Mouse (Mus musculus) liver, postnatal 0 days (tissue): Measurements from ENCODE around the gene Lrrc8b. TPM values are rescaled to one million over a fixed set of nuclear protein-coding genes. Genes with fewer than 3 reads are reported as not detected.

ENCODE experiments used
- ATAC-seq: fragments of 200-750 bp; cut with Nextera tagmentation; 2 replicates; pipeline ENCODE4 v1.8.0; 2017; ENCODE audit warnings: mild to moderate bottlenecking, moderate library complexity
- DNase-seq: peaks from one replicate; pipeline ENCODE4 v3.0.0-alpha.2; 2016
- H3K27ac ChIP-seq: fragments of 300-500 bp; sonication (generic); 2 replicates; pipeline ENCODE4 v1.5.1; 2014; ENCODE audit warnings: antibody characterized with exemption, moderate library complexity, mild to moderate bottlenecking, low read depth
- H3K27me3 ChIP-seq: fragments of 300-500 bp; sonication (generic); 2 replicates; pipeline ENCODE4 v1.6.1; 2014; ENCODE audit warnings: low read length, control low read depth, mixed read lengths; ENCODE audit not compliant: insufficient read depth
- H3K36me3 ChIP-seq: fragments of 300-500 bp; sonication (generic); replicated peaks from 2 replicates; pipeline ENCODE4 v1.6.1; 2014; ENCODE audit warnings: mild to moderate bottlenecking, control low read depth, low read length, moderate library complexity, mixed read lengths; ENCODE audit not compliant: insufficient read depth
- H3K4me1 ChIP-seq: fragments of 300-500 bp; sonication (generic); 2 replicates; pipeline ENCODE4 v1.6.1; 2014; ENCODE audit warnings: antibody characterized with exemption, mild to moderate bottlenecking, control low read depth; ENCODE audit not compliant: insufficient read depth
- H3K4me2 ChIP-seq: fragments of 300-500 bp; sonication (generic); 2 replicates; pipeline ENCODE4 v1.6.1; 2014; ENCODE audit warnings: low read depth, mild to moderate bottlenecking, low read length, moderate library complexity, mixed read lengths
- H3K4me3 ChIP-seq: fragments of 300-500 bp; sonication (generic); 2 replicates; pipeline ENCODE4 v1.5.1; 2014; ENCODE audit warnings: low read depth, low read length
- H3K9ac ChIP-seq: fragments of 300-500 bp; sonication (generic); replicated peaks from 2 replicates; pipeline ENCODE4 v1.6.1; 2014; ENCODE audit warnings: mild to moderate bottlenecking, moderate library complexity
- H3K9me3 ChIP-seq: fragments of 300-500 bp; sonication (generic); 2 replicates; pipeline ENCODE4 v1.6.1; 2016; ENCODE audit warnings: mild to moderate bottlenecking, control low read depth, low read length, mixed read lengths
- CTCF ChIP-seq: sonication (generic); IDR thresholded peaks from 2 replicates; pipeline ENCODE4 v1.5.1; 2016; ENCODE audit warnings: antibody characterized with exemption, low read depth
- EP300 ChIP-seq: IDR thresholded peaks from 2 replicates; pipeline ENCODE4 v1.6.1; 2016; ENCODE audit warnings: antibody characterized with exemption, low read depth, mild to moderate bottlenecking
- WGBS: fragments of 180-500 bp; shearing (Covaris S2); extraction: QIAGEN DNeasy Blood & Tissue Kit; methylation state at CpG from one replicate; pipeline ENCODE4 v1.1.7; 2014; ENCODE audit not compliant: insufficient replicate concordance; 5-methylcytosine and 5-hydroxymethylcytosine counted together
- polyA plus RNA-seq: library from polyadenylated mRNA; unstranded; fragments of >200 nt; fragmentation: Nextera tagmentation; extraction: Ambion mirVana; gene quantifications from 2 replicates; pipeline ENCODE4 v1.2.1, GENCODE M21; 2015

Lrrc8b gene
- polyA plus RNA-seq, 1 experiment from 2014 or later: 1.4 TPM

DNA sequence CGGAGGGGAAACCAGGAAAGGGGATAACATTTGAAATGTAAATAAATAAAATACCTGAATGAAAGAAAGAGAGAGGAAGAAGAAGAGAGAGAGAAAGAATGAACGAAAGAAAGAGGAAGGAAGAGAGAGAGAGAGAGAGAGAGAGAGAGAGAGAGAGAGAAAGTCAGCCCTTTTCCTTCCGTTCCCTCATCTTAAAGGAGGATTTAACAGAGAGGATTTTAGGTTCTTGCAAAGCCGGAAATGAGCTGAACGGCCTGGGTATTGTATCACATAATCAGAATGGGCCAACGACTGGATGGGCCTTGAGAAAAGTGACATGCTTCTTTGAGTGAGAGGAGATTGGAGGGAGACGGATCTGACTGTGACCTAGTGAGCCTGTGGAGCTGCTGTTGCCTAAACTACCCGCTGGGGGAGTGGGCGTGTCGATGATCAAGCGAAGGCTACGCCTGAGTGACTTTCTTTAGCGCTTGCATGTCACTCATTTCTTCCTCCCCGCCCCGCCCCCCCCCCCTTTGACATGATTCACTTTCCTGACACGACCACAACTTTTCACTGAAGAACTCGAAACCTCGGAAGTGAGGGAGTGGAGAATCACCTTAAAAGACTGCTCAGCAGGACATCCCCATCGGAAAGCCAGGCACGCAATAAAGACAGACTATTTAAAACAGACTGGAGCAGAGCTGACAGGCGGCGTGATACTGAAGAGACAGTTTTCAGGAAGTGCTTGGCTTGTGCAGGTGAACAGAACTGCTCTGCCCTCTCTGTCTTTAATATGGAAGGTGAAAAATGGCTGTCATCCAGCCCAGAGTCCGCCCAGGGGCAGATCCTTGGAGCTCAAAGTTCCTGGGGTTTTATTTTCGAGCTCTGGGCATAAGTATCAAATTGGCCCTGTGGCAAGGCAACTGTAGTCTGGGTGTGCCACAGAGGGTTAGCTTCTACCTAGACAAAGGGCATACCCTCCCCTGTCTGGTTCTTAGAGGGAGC is 79.6 kb downstream of the Lrrc8b start:
- H3K9ac ChIP-seq: peak overlapping the region; percentile 41; the same call in 1 of the 2 replicates
- peaks cover 10% of the 10 kb centered on the region for H3K4me1 ChIP-seq
- H3K4me2 ChIP-seq: peak overlapping the region; percentile 59
- WGBS: 9% methylated on average over 24 of the region's 24 CpGs
- DNase-seq (peak; percentile 79), ATAC-seq (peak; percentile 79)
- TF ChIP-seq EP300: no peak
- peak; percentile 59 for TF ChIP-seq CTCF
- H3K9me3 ChIP-seq: no peaks in the 10 kb centered on the region
- H3K36me3 ChIP-seq: no peaks in the 10 kb centered on the region
- 0 out of 2 replicates have a peak, but pooled peaks cover 2% of the 10 kb centered on the region for H3K27me3 ChIP-seq
- no peak overlapping the region for H3K27ac ChIP-seq
- H3K4me3 ChIP-seq: peak overlapping the region; percentile 25; the same call in 1 of the 2 replicates

GRCm38 (mm10) chr5:105496133-105496532 is 80.6 kb downstream of the Lrrc8b start:
- no peaks in the 10 kb centered on the region for H3K36me3 ChIP-seq
- H3K9me3 ChIP-seq: no peaks in the 10 kb centered on the region
- no peak for DNase-seq
- H3K4me3 ChIP-seq: no peak overlapping the region
- TF ChIP-seq EP300: no peak
- TF ChIP-seq CTCF: no peak
- H3K4me1 ChIP-seq: peaks cover 10% of the 10 kb centered on the region
- H3K9ac ChIP-seq: no peak overlapping the region
- no peak overlapping the region for H3K27ac ChIP-seq
- 0 out of 2 replicates have a peak, but pooled peaks cover 2% of the 10 kb centered on the region for H3K27me3 ChIP-seq
- no peak overlapping the region for H3K4me2 ChIP-seq
- WGBS: 63% methylated on average over 4 of the region's 4 CpGs
- no peak for ATAC-seq

- DNase-seq: no peak
- ATAC-seq: no peak
- Histone ChIP-seq H3K27me3 (0 out of 2 replicates have a peak, but pooled peaks cover 2% of the 10 kb centered on the region), H3K27ac (no peak overlapping the region), H3K9ac (no peak overlapping the region), H3K4me2 (no peak overlapping the region), H3K36me3 (no peaks in the 10 kb centered on the region), H3K4me1 (peaks cover 10% of the 10 kb centered on the region), H3K9me3 (no peaks in the 10 kb centered on the region), H3K4me3 (no peak overlapping the region)
- TF ChIP-seq CTCF (no peak), EP300 (no peak)
- WGBS: 74% methylated on average over 7 of the region's 7 CpGs
Observed at GRCm38 (mm10) chr5:105496586-105496985, 81.0 kb downstream of the Lrrc8b start.

- Histone ChIP-seq H3K4me2 (no peak overlapping the region), H3K27ac (no peak overlapping the region), H3K4me3 (no peak overlapping the region), H3K36me3 (no peaks in the 10 kb centered on the region), H3K27me3 (0 out of 2 replicates have a peak, but pooled peaks cover 2% of the 10 kb centered on the region), H3K4me1 (peaks cover 10% of the 10 kb centered on the region), H3K9me3 (peaks cover 2% of the 10 kb centered on the region; the same call in 1 of the 2 replicates), H3K9ac (no peak overlapping the region)
- no peak for ATAC-seq
- DNase-seq: no peak
- TF ChIP-seq CTCF (no peak), EP300 (no peak)
- WGBS: 60% methylated on average over 4 of the region's 4 CpGs
Observed at GRCm38 (mm10) chr5:105498429-105499000, 82.9 kb downstream of the Lrrc8b start.

- 29% methylated on average over 1 of the region's 1 CpGs for WGBS
- Histone ChIP-seq H3K27ac (no peak overlapping the region), H3K4me2 (no peak overlapping the region), H3K27me3 (0 out of 2 replicates have a peak, but pooled peaks cover 2% of the 10 kb centered on the region), H3K9ac (no peak overlapping the region), H3K36me3 (no peaks in the 10 kb centered on the region), H3K9me3 (peaks cover 2% of the 10 kb centered on the region; the same call in 1 of the 2 replicates), H3K4me1 (peaks cover 10% of the 10 kb centered on the region), H3K4me3 (no peak overlapping the region)
- peak; percentile 41; the same call in 1 of the 2 replicates for ATAC-seq
- TF ChIP-seq EP300 (no peak), CTCF (no peak)
- no peak for DNase-seq
Observed at GRCm38 (mm10) chr5:105499396-105499795, 83.8 kb downstream of the Lrrc8b start.
